Mouse (Mus musculus): ENCODE results near the gene Bspry. TPM values are rescaled to one million over a fixed set of nuclear protein-coding genes. Genes with fewer than 3 reads are reported as not detected.

Gene Bspry
- polyA plus RNA-seq, 1 experiment from 2014 or later: 0.82 TPM

DNA sequence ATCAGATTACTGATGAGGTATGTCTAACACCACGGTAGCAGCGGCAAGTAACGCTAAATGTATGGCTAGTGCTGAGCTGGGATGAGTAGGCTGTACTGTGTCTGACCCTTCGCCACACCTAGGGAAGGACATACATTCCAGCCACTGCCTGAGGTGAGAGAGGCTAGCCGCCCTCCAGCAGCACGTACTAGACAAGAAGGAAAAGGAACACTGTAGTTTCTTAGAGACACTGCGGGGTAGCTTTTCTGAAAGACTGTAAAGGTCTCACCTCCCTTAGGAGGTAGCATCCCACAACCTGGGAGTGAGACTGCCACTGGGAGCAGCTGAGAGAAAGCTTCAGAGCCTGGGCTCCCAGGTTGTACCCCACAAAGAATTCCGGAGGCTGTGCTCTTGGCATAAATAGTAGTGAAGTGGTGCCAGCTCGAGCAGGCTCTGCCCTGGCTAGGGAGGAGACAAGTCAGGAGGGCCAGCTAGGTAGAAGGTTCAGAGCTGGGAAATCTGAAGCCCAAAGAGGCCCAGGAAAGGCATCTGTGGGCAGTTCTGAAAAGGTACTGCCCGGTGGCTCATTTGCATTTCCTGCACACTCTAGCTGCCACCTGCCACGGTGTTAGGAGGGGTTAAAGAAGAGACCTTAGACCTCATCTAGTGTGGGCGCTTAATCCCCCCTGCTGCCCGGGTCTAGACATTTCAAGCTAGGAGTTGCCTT, 38.7 kb downstream of the Bspry start:
- ATAC-seq (ENCODE audit: low FRiP score, low read depth): 0 out of 2 replicates have a peak, but pooled peaks have one; percentile 12
- Histone ChIP-seq H3K9me3 (no peaks in the 10 kb centered on the region), H3K9ac (replicated peaks) (peak overlapping the region; percentile 77), H3K4me1 (peaks cover 19% of the 10 kb centered on the region), H3K4me2 (replicated peaks) (peak overlapping the region; percentile 78), H3K27ac (replicated peaks) (no peak overlapping the region; the same call in 1 of the 2 replicates), H3K36me3 (peaks cover 15% of the 10 kb centered on the region), H3K4me3 (peak overlapping the region; percentile 71), H3K27me3 (no peaks in the 10 kb centered on the region)
- 58% methylated on average over 13 of the region's 13 CpGs for WGBS

DNA sequence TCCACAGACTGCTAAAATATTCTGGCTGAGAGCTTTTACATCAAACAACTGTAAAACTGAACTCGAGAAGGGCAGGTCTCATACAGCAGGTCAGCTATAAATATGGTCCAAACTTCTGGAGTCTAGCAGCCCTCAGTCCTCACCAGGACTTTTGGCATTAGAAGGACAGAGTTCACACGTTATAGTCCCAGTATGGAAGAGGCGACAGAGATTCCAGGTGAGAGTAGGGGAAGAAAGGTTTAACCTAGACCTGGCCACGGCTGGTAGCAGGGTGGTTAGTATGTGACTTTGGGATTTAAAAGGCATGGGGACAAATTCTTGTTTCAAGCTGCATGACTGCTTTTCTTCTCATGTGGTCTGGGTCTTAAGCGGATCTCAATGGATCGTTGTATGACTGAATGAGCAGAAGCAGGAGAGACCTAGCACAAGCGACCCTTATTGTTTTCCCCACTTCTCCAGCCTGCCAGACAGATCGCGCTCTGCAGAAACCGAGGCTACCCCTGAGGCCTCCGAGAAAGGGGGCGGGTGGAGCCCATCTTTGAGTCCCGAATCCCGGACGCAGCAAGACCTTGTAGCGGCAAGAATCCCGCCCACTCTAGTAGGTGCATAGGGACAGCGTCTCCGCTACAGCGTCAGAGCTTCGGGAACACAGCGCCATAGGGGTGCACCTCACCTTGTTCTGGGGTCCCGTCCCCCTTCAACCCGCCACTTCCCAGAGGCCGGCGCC, 39.4 kb downstream of the Bspry start:
- peak overlapping the region; percentile 80 for H3K27ac ChIP-seq (replicated peaks)
- H3K4me1 ChIP-seq: peaks cover 26% of the 10 kb centered on the region
- H3K4me3 ChIP-seq: peak overlapping the region; percentile 71
- peak overlapping the region; percentile 78 for H3K4me2 ChIP-seq (replicated peaks)
- peak overlapping the region; percentile 77 for H3K9ac ChIP-seq (replicated peaks)
- no peak; the same call in none of the 2 replicates for ATAC-seq (ENCODE audit: low FRiP score, low read depth)
- H3K9me3 ChIP-seq: no peaks in the 10 kb centered on the region
- H3K27me3 ChIP-seq: no peaks in the 10 kb centered on the region
- peaks cover 15% of the 10 kb centered on the region; the same call in 1 of the 2 replicates for H3K36me3 ChIP-seq
- 1% methylated on average over 26 of the region's 26 CpGs for WGBS

DNA sequence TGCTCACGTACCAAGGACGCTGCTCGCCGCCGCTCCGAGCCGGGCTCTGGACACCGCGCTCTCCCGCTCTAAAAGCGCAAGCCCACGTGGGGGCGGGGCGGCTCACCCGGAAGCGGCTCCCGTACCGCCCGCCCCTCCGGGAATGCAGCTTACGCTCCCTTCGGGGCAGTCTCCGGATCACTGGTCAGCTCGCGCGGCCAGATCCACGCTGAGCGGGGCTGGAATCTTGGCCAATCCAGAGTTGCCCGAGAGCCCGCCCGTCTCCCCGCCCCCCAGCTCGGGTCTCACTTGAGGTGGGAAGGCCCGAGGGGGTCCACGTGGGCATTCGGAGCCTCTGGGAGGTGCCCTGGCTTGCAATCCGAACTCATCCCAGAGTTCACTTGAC, 40.0 kb downstream of the Bspry start, which contains the start of gene Alad:
Alad (minus strand) TSS at position 70 of the 385 bp plus-strand sequence.
- ATAC-seq (ENCODE audit: low FRiP score, low read depth): peak; percentile 88
- H3K27ac ChIP-seq (replicated peaks): peak within 1 kb of the TSS; percentile 80
- H3K4me3 ChIP-seq: peak within 1 kb of the TSS; percentile 71
- H3K9me3 ChIP-seq: no peaks in the 10 kb centered on the region
- WGBS: under 1% methylated on average over 37 of the region's 37 CpGs
- H3K27me3 ChIP-seq: no peaks in the 10 kb centered on the region
- H3K9ac ChIP-seq (replicated peaks): peak within 1 kb of the TSS; percentile 77
- H3K4me2 ChIP-seq (replicated peaks): peak within 1 kb of the TSS; percentile 78
- peaks cover 15% of the 10 kb centered on the region; the same call in 1 of the 2 replicates for H3K36me3 ChIP-seq
- peaks cover 29% of the 10 kb centered on the region for H3K4me1 ChIP-seq

DNA sequence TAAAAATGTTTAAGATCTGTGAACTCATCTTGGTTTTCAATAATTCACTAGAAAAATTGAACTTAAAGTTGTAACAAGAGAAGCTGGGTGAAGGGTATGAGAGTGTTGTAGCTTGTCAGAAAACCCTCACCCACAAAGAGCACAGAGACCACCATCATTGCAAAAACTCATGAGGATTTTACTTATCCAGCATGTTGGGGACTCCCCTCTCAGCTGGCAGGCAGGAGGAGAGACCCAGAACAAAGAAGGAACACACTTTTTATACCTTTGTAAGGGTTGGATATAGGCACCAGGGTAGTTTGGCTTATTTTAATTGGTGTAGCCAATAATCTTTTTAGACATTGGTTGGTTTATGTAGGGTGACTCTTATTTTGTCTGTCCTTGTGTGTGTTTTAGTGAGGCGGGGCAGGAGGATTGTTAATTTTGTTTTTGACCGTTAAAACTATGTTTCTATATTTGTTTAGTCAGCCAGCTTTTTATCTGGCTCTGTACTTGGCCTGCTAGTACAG, 41.1 kb downstream of the Bspry start:
- peaks cover 15% of the 10 kb centered on the region; the same call in 1 of the 2 replicates for H3K36me3 ChIP-seq
- no peak overlapping the region for H3K27ac ChIP-seq (replicated peaks)
- H3K27me3 ChIP-seq: no peaks in the 10 kb centered on the region
- no peak overlapping the region for H3K4me2 ChIP-seq (replicated peaks)
- WGBS: 92% methylated on average over 2 of the region's 2 CpGs
- no peak for ATAC-seq (ENCODE audit: low FRiP score, low read depth)
- H3K4me3 ChIP-seq: no peak overlapping the region
- H3K9me3 ChIP-seq: no peaks in the 10 kb centered on the region
- H3K4me1 ChIP-seq: peaks cover 26% of the 10 kb centered on the region
- H3K9ac ChIP-seq (replicated peaks): no peak overlapping the region

DNA sequence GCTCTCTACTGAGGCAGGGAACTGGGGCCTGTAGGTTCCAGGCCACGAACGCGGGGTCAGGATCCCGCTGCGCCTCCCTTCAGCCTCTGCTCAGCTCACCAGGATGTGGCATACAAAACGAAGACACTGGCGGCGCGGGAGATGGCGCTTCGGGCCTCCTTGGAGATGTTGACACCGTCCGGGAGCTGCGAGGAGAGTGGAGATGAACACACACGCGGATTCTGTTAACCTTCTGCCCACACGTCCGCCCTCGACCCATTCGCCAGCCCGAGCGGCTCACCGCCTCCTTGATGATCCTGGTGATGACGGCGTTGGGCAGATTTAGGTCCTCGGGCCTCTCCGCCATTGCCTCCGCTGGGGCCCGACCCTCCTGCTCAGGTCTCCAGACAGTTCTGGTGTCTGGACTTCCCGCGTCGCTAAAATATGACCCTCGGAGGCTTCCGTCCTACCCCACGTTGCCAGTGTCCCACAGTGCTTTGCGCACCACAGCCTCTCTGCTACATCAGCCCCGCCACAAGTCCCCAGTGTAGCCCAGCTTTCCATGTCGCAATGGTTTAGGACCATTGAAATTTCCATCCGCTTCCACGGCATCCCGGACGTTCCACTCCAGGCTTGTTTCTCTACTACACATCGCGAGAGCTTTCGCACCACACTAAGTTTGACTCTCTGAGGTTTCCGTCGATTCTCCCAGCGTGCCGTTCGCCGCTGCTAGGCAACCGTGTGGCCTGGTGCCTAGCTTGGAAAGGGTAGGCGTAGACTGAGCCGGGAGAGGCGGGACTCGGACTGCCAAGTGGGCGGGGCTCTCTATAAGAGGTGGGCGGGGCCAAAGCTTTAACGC, 45.0 kb downstream of the Bspry start, which contains the start of the genes Pole3 and 4933430I17Rik:
Pole3 (minus strand) TSS at position 418 of the 838 bp plus-strand sequence.
4933430I17Rik (plus strand) TSS at position 719 of the 838 bp plus-strand sequence.
- ATAC-seq (ENCODE audit: low FRiP score, low read depth): peak; percentile 99
- Histone ChIP-seq H3K27me3 (no peaks in the 10 kb centered on the region), H3K9ac (replicated peaks) (peak within 1 kb of the TSS; percentile 83), H3K9me3 (no peaks in the 10 kb centered on the region), H3K27ac (replicated peaks) (peak within 1 kb of the TSS; percentile 93), H3K4me1 (peaks cover 12% of the 10 kb centered on the region), H3K4me3 (peak within 1 kb of the TSS; percentile 72), H3K4me2 (replicated peaks) (peak within 1 kb of the TSS; percentile 93), H3K36me3 (peaks cover 15% of the 10 kb centered on the region; the same call in 1 of the 2 replicates)
- under 1% methylated on average over 59 of the region's 59 CpGs for WGBS

DNA sequence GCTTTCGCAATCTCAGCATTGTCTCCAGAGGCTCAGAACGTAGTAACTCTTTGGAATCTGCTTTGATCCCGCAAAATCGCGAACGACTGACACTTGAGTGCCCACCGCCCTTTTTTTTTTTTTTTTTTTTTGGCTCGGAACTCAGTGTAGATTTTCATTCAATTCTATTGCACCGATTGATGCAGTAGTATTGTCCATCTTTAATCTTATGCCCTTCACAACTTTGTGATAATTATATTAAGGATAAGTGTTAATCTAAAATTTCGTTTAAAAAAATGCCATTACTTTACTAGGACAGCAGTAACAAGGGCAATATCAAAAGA, 45.6 kb downstream of the Bspry start:
- Histone ChIP-seq H3K9ac (replicated peaks) (peak overlapping the region; percentile 83; the same call in 1 of the 2 replicates), H3K27ac (replicated peaks) (no peak overlapping the region), H3K36me3 (peaks cover 15% of the 10 kb centered on the region; the same call in 1 of the 2 replicates), H3K4me1 (peaks cover 11% of the 10 kb centered on the region), H3K9me3 (no peaks in the 10 kb centered on the region), H3K4me2 (replicated peaks) (peak overlapping the region; percentile 93), H3K27me3 (no peaks in the 10 kb centered on the region), H3K4me3 (peak overlapping the region; percentile 72)
- ATAC-seq (ENCODE audit: low FRiP score, low read depth): no peak
- WGBS: 2% methylated on average over 9 of the region's 10 CpGs

DNA sequence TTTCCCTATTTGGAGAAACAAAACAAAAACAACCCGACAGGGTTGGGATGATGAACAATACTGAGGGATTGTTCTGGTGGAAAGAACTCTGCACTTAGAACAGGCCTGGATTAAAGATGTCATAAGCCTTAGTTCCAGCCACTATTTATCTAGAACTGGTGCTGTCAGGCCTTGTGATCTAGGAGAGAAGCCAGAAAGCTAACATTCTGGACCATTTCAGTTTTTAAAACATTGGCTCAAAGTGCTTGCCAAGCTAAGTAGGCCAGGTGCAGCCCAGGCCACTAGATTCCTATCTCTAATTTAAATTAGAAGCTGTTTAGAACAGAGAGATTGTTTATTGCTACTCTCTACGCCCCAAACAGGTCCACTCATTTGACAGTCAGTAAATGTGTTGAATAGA, 46.4 kb downstream of the Bspry start:
- H3K27me3 ChIP-seq: no peaks in the 10 kb centered on the region
- peaks cover 9% of the 10 kb centered on the region for H3K4me1 ChIP-seq
- H3K4me2 ChIP-seq (replicated peaks): no peak overlapping the region
- ATAC-seq (ENCODE audit: low FRiP score, low read depth): no peak
- H3K4me3 ChIP-seq: no peak overlapping the region
- H3K9ac ChIP-seq (replicated peaks): no peak overlapping the region
- H3K27ac ChIP-seq (replicated peaks): no peak overlapping the region
- H3K9me3 ChIP-seq: no peaks in the 10 kb centered on the region
- peaks cover 15% of the 10 kb centered on the region; the same call in 1 of the 2 replicates for H3K36me3 ChIP-seq
- 62% methylated on average over 2 of the region's 2 CpGs for WGBS

DNA sequence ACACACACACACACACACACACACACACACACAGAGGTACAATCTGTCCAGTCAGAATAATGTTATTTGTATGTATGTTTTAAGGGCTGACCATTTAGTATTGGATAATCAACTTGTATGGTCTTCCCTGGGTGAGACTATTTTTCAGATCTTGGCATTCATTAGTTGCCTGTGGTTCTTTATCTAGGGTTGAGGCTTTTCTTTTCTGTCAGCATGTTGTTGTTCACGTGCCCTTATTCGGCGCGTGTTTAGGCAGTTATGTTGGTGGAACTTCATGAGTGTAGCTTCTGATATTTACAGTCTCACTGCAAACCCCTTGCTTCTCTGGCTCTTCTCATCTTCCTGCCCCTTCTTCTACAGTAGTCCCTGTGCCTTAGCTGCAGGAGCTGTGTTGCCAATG, 47.8 kb downstream of the Bspry start:
- no peak for ATAC-seq (ENCODE audit: low FRiP score, low read depth)
- 87% methylated on average over 4 of the region's 4 CpGs for WGBS
- peaks cover 9% of the 10 kb centered on the region for H3K4me1 ChIP-seq
- H3K4me3 ChIP-seq: no peak overlapping the region
- no peak overlapping the region for H3K27ac ChIP-seq (replicated peaks)
- H3K27me3 ChIP-seq: no peaks in the 10 kb centered on the region
- no peak overlapping the region for H3K9ac ChIP-seq (replicated peaks)
- no peaks in the 10 kb centered on the region for H3K9me3 ChIP-seq
- no peak overlapping the region for H3K4me2 ChIP-seq (replicated peaks)
- peaks cover 10% of the 10 kb centered on the region; the same call in 1 of the 2 replicates for H3K36me3 ChIP-seq

DNA sequence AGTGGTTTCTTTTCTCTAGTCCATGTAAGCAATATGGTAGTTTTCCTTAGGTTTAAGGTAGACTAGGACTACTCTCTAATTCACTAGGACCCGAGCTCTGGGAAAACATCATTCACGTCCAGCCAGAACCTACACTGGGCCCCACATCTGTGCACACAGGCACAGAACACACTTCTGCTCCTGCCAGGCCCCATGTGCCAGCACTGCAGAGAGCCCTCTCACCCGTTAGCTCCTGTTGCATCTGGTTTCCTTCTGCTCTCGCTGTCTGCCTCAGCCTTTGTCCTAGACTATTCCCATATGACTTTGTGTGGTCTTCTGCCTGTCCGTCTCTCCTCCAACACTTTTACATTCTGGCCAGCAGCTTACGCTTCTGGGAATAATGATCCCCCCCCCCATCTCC, 53.9 kb downstream of the Bspry start:
- 84% methylated on average over 6 of the region's 6 CpGs for WGBS
- Histone ChIP-seq H3K27me3 (no peaks in the 10 kb centered on the region), H3K9ac (replicated peaks) (no peak overlapping the region), H3K9me3 (no peaks in the 10 kb centered on the region), H3K4me2 (replicated peaks) (no peak overlapping the region), H3K27ac (replicated peaks) (no peak overlapping the region), H3K4me3 (no peak overlapping the region), H3K36me3 (no peaks in the 10 kb centered on the region), H3K4me1 (no peaks in the 10 kb centered on the region)
- ATAC-seq (ENCODE audit: low FRiP score, low read depth): no peak

DNA sequence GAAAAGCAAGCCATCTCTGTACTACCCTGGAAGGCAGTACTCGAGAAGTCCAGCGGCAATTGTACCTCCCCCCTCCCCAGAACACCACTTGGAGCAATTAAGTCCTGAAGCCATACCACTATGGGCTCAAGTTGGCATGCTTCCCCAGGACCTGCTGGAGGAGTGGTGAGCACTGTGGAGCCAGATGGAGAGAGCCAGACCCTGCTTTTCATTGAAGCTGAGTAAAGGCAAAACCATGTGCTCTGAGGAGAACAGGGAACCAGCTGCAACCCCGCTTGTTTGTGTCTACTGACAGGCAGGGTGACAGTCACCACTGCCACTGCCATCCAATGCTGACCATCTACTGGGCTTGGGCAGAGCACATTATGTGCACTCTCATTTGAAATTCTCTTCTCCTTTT, 61.9 kb downstream of the Bspry start:
- no peak for ATAC-seq (ENCODE audit: low FRiP score, low read depth)
- 84% methylated on average over 3 of the region's 3 CpGs for WGBS
- Histone ChIP-seq H3K4me3 (no peak overlapping the region), H3K9ac (replicated peaks) (no peak overlapping the region), H3K36me3 (no peaks in the 10 kb centered on the region), H3K4me2 (replicated peaks) (no peak overlapping the region), H3K9me3 (no peaks in the 10 kb centered on the region), H3K27ac (replicated peaks) (no peak overlapping the region), H3K27me3 (no peaks in the 10 kb centered on the region), H3K4me1 (no peaks in the 10 kb centered on the region)

DNA sequence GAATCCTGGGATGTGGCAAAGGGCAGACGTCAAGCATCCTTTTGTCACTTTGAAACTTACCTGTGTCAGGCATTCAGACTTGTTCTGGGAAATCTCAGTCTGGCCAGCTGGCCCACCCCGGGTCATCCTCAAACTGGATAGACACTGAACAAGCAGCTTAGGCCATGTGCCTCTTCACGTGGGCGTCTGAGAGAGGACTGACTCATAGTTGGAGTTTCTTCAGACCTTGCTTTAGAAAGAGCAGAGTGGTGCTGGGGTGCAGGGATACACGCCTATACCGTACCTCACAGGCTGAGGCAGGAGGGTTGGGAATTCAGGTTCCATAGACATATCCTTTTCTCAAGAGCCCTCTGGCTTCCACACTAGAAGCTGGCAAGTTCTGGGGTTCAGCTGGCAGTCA, 63.9 kb downstream of the Bspry start:
- 91% methylated on average over 6 of the region's 6 CpGs for WGBS
- Histone ChIP-seq H3K4me3 (no peak overlapping the region), H3K27me3 (no peaks in the 10 kb centered on the region), H3K27ac (replicated peaks) (no peak overlapping the region), H3K4me1 (no peaks in the 10 kb centered on the region), H3K36me3 (no peaks in the 10 kb centered on the region), H3K9ac (replicated peaks) (no peak overlapping the region), H3K9me3 (no peaks in the 10 kb centered on the region), H3K4me2 (replicated peaks) (no peak overlapping the region)
- no peak for ATAC-seq (ENCODE audit: low FRiP score, low read depth)

Measured in midbrain, embryonic 12.5 days (tissue).